9 mouse cellular contexts compared by ENCODE assay signal in the genomic region with DNA sequence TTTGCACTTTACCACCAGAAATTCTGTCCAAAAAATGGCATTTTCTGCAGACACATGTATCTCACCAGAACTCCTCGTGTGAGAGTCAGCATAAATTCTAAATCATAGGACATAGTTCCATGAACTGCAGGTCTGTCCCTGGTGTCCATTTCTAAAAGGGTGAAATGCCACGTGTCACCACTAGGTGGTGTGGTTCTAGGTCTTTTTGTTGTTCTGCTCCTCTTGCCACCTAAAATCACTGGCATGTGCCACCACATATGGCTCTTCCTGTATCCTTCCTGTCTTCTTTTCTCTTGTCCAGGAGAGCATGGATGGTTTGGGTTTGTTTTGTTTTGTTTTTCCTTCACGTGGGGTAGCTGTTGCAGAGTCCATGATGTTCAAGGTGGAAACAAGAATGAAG. TPM values are rescaled to one million over a fixed set of nuclear protein-coding genes. Genes with fewer than 3 reads are reported as not detected.
DNase-seq lines count a peak whose midpoint lies in the region; ATAC-seq and TF ChIP-seq lines count a peak whose summit lies in the region.
"Had no signal": no experiment of that assay in that cellular context is flagged by ENCODE, and none has a peak within 500 bp of the region (broad histone marks: within the 10 kb centered on the region; RNA-seq: fewer than 3 reads in every experiment).

No protein-coding gene starts in this region.

- H3K9ac ChIP-seq in forebrain, embryonic 15.5 days (replicated peaks): no peak overlapping the region
- no peak overlapping the region for H3K9ac ChIP-seq in lung, embryonic 14.5 days
- H3K9ac ChIP-seq: limb, embryonic 15.5 days had no signal

- H3K27me3 ChIP-seq in forebrain, embryonic 15.5 days: no peaks in the 10 kb centered on the region
- H3K27me3 ChIP-seq in lung, embryonic 14.5 days (ENCODE audit: insufficient read depth, low read length): no peaks in the 10 kb centered on the region
- H3K27me3 ChIP-seq: limb, embryonic 15.5 days had no signal

- WGBS in forebrain, embryonic 15.5 days: 25% methylated on average over 3 of the region's 3 CpGs
- 15% methylated on average over 3 of the region's 3 CpGs for WGBS in lung, embryonic 14.5 days

- H3K36me3 ChIP-seq in forebrain, embryonic 15.5 days: peaks cover 53% of the 10 kb centered on the region
- H3K36me3 ChIP-seq in lung, embryonic 14.5 days (ENCODE audit: insufficient read depth): no peaks in the 10 kb centered on the region
- H3K36me3 ChIP-seq: limb, embryonic 15.5 days had no signal

- H3K4me2 ChIP-seq in forebrain, embryonic 15.5 days (replicated peaks): no peak overlapping the region
- no peak overlapping the region for H3K4me2 ChIP-seq in lung, embryonic 14.5 days
- H3K4me2 ChIP-seq: limb, embryonic 15.5 days had no signal

- peak; percentile 86 for TF ChIP-seq CTCF in left cerebral cortex, adult 2 months (IDR thresholded peaks at IDR 0.05)
- TF ChIP-seq CTCF in lung, embryonic 14.5 days (IDR thresholded peaks at IDR 0.05; ENCODE audit: low read depth): peak; percentile 84

- H3K4me1 ChIP-seq in forebrain, embryonic 15.5 days: no peaks in the 10 kb centered on the region
- no peaks in the 10 kb centered on the region for H3K4me1 ChIP-seq in lung, embryonic 14.5 days (ENCODE audit: insufficient read depth)
- H3K4me1 ChIP-seq: limb, embryonic 15.5 days had no signal

- H3K4me3 ChIP-seq in left cerebral cortex, adult 2 months: no peak overlapping the region
- no peak overlapping the region for H3K4me3 ChIP-seq in forebrain, embryonic 15.5 days
- H3K4me3 ChIP-seq in lung, embryonic 14.5 days (ENCODE audit: low read depth, low read length): no peak overlapping the region
- H3K4me3 ChIP-seq: limb, embryonic 15.5 days had no signal

- no peak for ATAC-seq in forebrain, embryonic 15.5 days (replicated peaks)
- ATAC-seq in lung, embryonic 14.5 days (ENCODE audit: insufficient read depth): no peak
- no peak for ATAC-seq in granulocyte monocyte progenitor cell, adult 5-6 weeks (replicated peaks; ENCODE audit: poor library complexity, severe bottlenecking)

- no peak overlapping the region for H3K27ac ChIP-seq in left cerebral cortex, adult 2 months
- 0 out of 2 replicates have a peak overlapping the region, but pooled peaks have one; percentile 7 for H3K27ac ChIP-seq in forebrain, embryonic 15.5 days (replicated peaks)
- no peak overlapping the region for H3K27ac ChIP-seq in lung, embryonic 14.5 days (ENCODE audit: low read depth)
- H3K27ac ChIP-seq: limb, embryonic 15.5 days had no signal

- no peaks in the 10 kb centered on the region for H3K9me3 ChIP-seq in forebrain, embryonic 15.5 days
- no peaks in the 10 kb centered on the region for H3K9me3 ChIP-seq in lung, embryonic 14.5 days (ENCODE audit: low read depth, low read length)
- H3K9me3 ChIP-seq: limb, embryonic 15.5 days had no signal

- DNase-seq in cerebellum, adult 18-20 months: peak; percentile 58 to 61
- DNase-seq in cerebellum, adult 11 months: no peak
- DNase-seq in left cerebral cortex, adult 2 months (ENCODE audit: extremely low spot score in 1 of 2, low spot score in 2 of 2): peak in 1 of 2 experiments; percentile 54
- no peak for DNase-seq in left cerebral cortex, postnatal 10 days (ENCODE audit: extremely low spot score in 1 of 2, low spot score in 2 of 2)
- DNase-seq in adrenal gland, postnatal 14 days: peak; percentile 63
- DNase-seq in lung, embryonic 14.5 days: peak; percentile 61

- intact Hi-C loops in left cerebral cortex, adult 2 months (cut with DNase I): no loop called here
- intact Hi-C loops in left cerebral cortex, postnatal 10 days (cut with DNase I): no loop called here

RNA-seq across cellular contexts. Expression of gene Pxdn, which starts 42.7 kb away (rescaled TPM):
- total RNA-seq in left cerebral cortex, adult 2 months (2021): 10 to 100 TPM; 51.7 to 61.5 TPM
- total RNA-seq in left cerebral cortex, postnatal 10 days (2021): 10 to 100 TPM; 46.3 to 49.9 TPM
- total RNA-seq in adrenal gland, postnatal 14 days (2021): 96.0 and 96.5 TPM in 2 replicates
- 39.7 and 41.9 TPM in 2 replicates for polyA plus RNA-seq in forebrain, embryonic 15.5 days (2015; fragmentation: Nextera tagmentation; extraction: Ambion mirVana)
- 135 and 144 TPM in 2 replicates for polyA plus RNA-seq in lung, embryonic 14.5 days (2014; fragmentation: Nextera tagmentation; extraction: Ambion mirVana)
- total RNA-seq in granulocyte monocyte progenitor cell, adult 5-6 weeks (2014; fragmentation: Nextera tagmentation): not detected in 2 replicates
- total RNA-seq in granulocyte monocyte progenitor cell, adult 5-6 weeks (2017): not detected in 2 replicates

Comparison
In these comparisons a context has a peak if more than half of its experiments do, and no peak if none do; other contexts are left out.
1. DNase-seq: peak in cerebellum, adult 18-20 months (2 of 2), adrenal gland, postnatal 14 days (single experiment) and lung, embryonic 14.5 days (single experiment); none in cerebellum, adult 11 months (single experiment) and left cerebral cortex, postnatal 10 days (0 of 2).
2. RNA of gene Pxdn, which starts 42.7 kb away (total RNA-seq): 96.0 to 96.5 TPM in adrenal gland, postnatal 14 days, 51.7 to 61.5 TPM in left cerebral cortex, adult 2 months and 46.3 to 49.9 TPM in left cerebral cortex, postnatal 10 days; not detected in granulocyte monocyte progenitor cell, adult 5-6 weeks; every median in the first group is over 10 times any median in the second.